Mouse (Mus musculus): ENCODE data around the gene Spn. TPM values are rescaled to one million over a fixed set of nuclear protein-coding genes. Genes with fewer than 3 reads are reported as not detected.

The Spn gene
- polyA plus RNA-seq, 1 experiment from 2014 or later: 8.2 TPM

DNA sequence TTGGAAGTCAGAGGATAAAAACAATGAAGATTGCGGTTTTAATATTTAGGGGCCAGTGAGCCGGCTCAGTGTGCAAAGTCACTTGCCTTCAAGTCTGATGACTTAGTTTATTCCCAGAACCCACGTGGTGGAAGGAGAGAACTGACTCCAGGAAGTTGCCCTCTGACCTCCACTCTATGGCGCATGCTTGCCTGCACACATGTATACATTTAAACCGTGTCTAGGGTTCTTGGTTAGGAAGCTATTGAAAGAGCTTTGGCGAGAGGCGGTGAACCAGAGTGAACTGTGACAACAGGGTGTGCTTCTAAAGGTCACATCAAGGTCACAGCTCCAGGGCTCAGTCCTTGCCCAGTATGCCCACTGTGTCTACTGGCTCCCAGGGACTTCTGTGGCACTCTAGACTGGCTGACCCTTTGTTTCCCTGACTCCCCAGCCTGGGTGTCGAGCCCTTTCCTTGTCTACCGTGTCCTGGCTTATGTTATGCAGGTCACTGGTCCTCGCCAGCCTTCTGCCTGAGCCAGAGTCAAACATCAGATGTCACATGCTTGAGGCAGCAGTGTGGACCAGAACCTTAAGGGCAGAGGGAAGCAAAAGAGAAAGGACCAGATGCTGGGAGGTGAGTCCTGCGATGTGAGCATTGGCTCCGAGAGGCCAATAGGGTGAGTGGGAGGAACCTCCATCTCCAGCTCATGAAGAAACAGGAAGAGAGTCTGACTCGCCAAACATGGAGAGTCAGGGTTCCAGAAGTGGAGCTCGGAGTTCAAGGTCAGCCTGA, 18.8 kb downstream of the Spn start:
- 0 out of 2 replicates have a peak, but pooled peaks have one; percentile 4 for ATAC-seq (ENCODE audit: low read depth)
- DNase-seq: no peak
- Histone ChIP-seq H3K36me3 (no peaks in the 10 kb centered on the region), H3K9ac (no peak overlapping the region), H3K9me3 (replicated peaks) (no peaks in the 10 kb centered on the region), H3K27ac (peak overlapping the region; percentile 52), H3K27me3 (0 out of 2 replicates have a peak, but pooled peaks cover 4% of the 10 kb centered on the region), H3K4me1 (replicated peaks) (peaks cover 64% of the 10 kb centered on the region), H3K4me2 (no peak overlapping the region), H3K4me3 (replicated peaks) (no peak overlapping the region)
- 60% methylated on average over 14 of the region's 14 CpGs for WGBS (ENCODE audit: insufficient replicate concordance)

DNA sequence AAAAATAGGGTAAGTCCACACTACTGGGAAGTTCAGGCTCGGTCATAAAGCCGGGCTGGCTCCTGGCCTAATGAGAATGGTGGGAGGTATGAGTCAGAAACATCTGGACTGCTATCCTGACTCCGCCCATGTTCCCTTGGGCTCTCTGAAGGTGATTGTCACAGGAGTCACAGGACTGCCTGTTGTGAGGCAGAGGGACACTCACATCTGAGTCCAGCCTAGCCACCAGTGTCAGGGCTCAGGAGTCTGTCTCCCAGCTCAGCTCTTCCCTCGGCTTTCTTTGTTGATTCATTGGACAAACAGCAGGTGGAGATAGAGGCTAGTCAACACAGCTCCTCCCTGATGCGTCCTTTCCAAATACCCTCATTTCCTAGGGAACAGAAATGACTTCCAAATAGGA, 19.7 kb downstream of the Spn start:
- H3K9me3 ChIP-seq (replicated peaks): no peaks in the 10 kb centered on the region
- 0 out of 2 replicates have a peak, but pooled peaks cover 4% of the 10 kb centered on the region for H3K27me3 ChIP-seq
- no peak overlapping the region for H3K4me3 ChIP-seq (replicated peaks)
- peaks cover 72% of the 10 kb centered on the region for H3K4me1 ChIP-seq (replicated peaks)
- no peak for DNase-seq
- no peak overlapping the region for H3K9ac ChIP-seq
- no peak for ATAC-seq (ENCODE audit: low read depth)
- H3K27ac ChIP-seq: 0 out of 2 replicates have a peak overlapping the region, but pooled peaks have one; percentile 29
- H3K4me2 ChIP-seq: no peak overlapping the region
- H3K36me3 ChIP-seq: no peaks in the 10 kb centered on the region
- 59% methylated on average over 5 of the region's 5 CpGs for WGBS (ENCODE audit: insufficient replicate concordance)

DNA sequence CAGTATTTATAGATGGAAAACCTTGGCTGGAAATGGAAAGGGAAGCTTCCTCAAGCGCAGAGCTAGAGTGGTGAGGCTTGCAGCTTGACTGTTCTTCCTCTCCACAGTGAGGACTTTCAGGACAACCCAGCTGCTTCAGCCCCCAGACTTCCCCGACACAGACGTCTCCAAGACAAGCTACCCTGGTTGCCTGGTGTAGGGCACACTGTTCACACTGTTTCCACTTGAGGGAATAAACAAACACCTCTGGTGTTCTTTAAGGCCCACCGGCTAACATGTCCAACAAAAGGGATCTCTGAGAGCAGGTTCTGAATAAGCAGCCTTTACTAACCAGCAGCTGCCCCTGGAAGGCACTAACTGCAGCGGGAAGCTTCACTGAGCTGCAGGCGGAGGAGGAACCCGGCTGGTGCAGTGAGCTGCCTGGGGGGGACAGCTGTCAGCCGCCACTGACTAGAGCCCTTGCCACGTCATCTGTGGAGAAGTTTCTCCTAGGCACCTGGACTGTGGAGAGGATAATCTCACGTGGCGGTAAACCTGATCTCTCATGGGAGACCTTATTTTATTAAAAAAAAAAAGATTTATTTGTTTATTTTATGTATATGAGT, 21.2 kb downstream of the Spn start:
- Histone ChIP-seq H3K4me1 (replicated peaks) (peaks cover 74% of the 10 kb centered on the region), H3K9me3 (replicated peaks) (no peaks in the 10 kb centered on the region), H3K9ac (no peak overlapping the region), H3K27ac (no peak overlapping the region; the same call in 1 of the 2 replicates), H3K4me3 (replicated peaks) (no peak overlapping the region), H3K4me2 (no peak overlapping the region), H3K36me3 (no peaks in the 10 kb centered on the region), H3K27me3 (0 out of 2 replicates have a peak, but pooled peaks cover 3% of the 10 kb centered on the region)
- ATAC-seq (ENCODE audit: low read depth): no peak
- no peak for DNase-seq
- WGBS (ENCODE audit: insufficient replicate concordance): 64% methylated on average over 11 of the region's 11 CpGs

DNA sequence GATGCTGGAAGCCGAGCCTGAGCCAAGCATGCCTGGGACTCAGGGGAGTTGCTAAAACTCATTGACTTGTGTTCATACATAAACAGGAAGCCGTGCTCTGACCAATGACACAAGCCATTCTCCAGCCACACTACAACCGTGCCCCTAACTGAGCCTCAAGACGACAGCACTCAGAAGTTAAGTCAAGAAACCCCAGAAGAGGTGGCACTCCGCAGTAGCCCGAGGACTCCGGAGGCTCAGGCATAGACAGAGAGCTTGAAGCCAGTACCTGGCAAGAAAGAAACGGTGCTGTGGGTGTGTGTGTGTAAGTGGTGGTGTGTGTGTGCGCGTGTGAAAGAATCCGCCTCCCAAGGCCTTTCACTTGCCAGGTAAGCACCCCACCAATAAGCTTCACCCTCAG, 22.7 kb downstream of the Spn start:
- no peak overlapping the region for H3K9ac ChIP-seq
- no peak overlapping the region for H3K4me3 ChIP-seq (replicated peaks)
- H3K9me3 ChIP-seq (replicated peaks): no peaks in the 10 kb centered on the region
- H3K4me2 ChIP-seq: no peak overlapping the region
- no peaks in the 10 kb centered on the region for H3K36me3 ChIP-seq
- H3K27me3 ChIP-seq: no peaks in the 10 kb centered on the region
- WGBS (ENCODE audit: insufficient replicate concordance): 60% methylated on average over 11 of the region's 11 CpGs
- ATAC-seq (ENCODE audit: low read depth) (no peak), DNase-seq (no peak)
- H3K4me1 ChIP-seq (replicated peaks): peaks cover 82% of the 10 kb centered on the region
- no peak overlapping the region for H3K27ac ChIP-seq

DNA sequence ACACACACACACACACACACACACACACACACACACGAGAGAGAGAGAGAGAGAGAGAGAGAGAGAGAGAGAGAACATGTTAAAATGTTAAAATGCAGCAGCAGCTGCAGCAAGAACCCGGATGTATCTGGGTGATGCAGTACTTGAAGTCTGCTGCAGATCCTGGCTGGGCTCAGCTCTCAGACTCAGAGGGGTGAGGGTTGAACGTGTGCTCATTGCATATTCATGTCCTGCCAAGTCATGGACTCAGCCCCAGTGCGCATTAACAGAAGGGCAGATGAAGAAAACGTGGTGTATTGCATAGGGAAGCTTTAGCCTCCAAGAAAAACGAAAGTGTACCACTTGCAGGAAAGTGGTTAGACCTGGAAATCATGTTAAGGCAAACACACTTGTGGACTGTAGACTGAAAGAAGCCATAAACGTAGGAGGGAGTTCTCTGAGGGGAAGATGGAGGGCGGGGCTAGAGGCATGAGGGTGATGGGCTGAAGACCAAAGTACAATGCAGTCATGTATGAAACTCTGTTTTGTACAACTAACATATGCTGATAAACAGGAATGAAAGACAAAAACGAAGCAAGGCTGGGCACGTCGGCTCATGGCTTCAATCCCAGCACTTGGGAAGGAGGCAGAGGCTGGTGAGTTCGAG, 23.9 kb downstream of the Spn start:
- Histone ChIP-seq H3K9ac (no peak overlapping the region), H3K4me3 (replicated peaks) (no peak overlapping the region), H3K4me1 (replicated peaks) (peaks cover 75% of the 10 kb centered on the region), H3K27ac (no peak overlapping the region), H3K4me2 (no peak overlapping the region), H3K27me3 (no peaks in the 10 kb centered on the region), H3K9me3 (replicated peaks) (no peaks in the 10 kb centered on the region), H3K36me3 (no peaks in the 10 kb centered on the region)
- ATAC-seq (ENCODE audit: low read depth) (no peak), DNase-seq (no peak)
- WGBS (ENCODE audit: insufficient replicate concordance): 47% methylated on average over 12 of the region's 12 CpGs

DNA sequence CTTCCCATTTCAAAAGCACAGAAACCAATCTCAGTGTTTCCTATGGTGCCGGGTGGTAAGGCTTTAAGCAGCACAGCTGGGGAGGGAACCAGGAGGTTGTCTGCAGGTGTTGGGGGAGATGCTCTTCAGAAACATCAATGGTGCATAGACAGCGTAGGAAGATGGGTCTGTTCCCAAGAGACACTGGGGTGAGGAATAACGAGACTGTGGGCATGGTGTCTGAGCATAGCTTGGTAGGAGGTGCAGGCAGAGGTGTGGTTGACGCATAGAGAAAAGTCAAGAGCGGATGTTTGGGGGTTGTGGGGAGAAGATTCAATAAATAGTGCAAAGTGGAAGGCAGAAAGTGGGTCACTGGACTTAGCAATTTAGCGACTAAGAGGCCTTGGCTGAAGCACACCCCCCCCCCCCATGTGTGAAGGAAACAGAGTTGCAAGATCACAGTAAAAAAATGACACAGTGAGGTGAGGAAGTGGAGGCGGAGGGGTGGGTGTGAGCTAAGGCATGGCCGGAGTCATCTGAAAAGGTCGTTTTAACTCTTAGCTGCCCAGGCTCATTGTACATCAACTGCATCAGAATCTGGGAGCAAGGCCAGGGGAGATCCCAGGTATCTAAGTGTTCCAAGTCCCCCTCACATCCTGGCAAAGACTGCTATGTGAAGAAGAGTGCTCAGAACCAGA, 24.6 kb downstream of the Spn start:
- Histone ChIP-seq H3K9ac (0 out of 2 replicates have a peak overlapping the region, but pooled peaks have one; percentile 4), H3K27me3 (no peaks in the 10 kb centered on the region), H3K4me3 (replicated peaks) (no peak overlapping the region), H3K27ac (no peak overlapping the region), H3K4me1 (replicated peaks) (peaks cover 69% of the 10 kb centered on the region), H3K4me2 (no peak overlapping the region), H3K36me3 (no peaks in the 10 kb centered on the region), H3K9me3 (replicated peaks) (no peaks in the 10 kb centered on the region)
- ATAC-seq (ENCODE audit: low read depth) (no peak), DNase-seq (no peak)
- 38% methylated on average over 9 of the region's 9 CpGs for WGBS (ENCODE audit: insufficient replicate concordance)

DNA sequence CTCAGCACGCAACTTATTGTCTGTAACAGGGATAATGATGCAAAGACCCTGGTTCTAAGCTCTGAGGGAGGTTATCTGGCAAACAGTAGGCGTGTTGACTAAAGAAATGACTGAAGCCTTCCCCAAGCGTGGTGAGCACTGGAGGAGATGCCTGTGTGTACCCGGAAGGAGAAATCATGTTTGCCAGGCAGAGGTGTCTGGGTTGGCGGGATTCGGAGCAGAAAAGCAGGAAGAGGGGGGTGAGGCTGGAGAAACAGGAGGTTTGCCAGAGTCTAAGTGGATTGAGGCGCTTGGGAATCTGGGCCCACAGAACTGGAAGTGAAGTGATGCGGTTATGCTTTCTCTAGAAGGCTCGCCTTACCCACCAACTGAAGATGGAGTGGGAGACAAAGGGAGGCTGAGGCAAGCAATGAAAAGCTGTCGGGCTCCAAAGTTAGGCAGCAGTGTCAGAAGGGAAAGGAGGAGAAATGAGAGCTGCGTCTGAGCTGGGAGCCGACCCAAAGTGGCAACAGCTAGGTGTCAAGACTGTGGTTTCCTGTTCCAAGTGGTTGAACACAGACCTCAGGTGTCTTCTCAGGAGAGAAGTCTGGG, 25.3 kb downstream of the Spn start:
- Histone ChIP-seq H3K4me3 (replicated peaks) (no peak overlapping the region), H3K36me3 (no peaks in the 10 kb centered on the region), H3K4me2 (no peak overlapping the region), H3K9me3 (replicated peaks) (no peaks in the 10 kb centered on the region), H3K4me1 (replicated peaks) (peaks cover 62% of the 10 kb centered on the region), H3K27ac (no peak overlapping the region), H3K27me3 (no peaks in the 10 kb centered on the region), H3K9ac (no peak overlapping the region; the same call in 1 of the 2 replicates)
- no peak for ATAC-seq (ENCODE audit: low read depth)
- no peak for DNase-seq
- WGBS (ENCODE audit: insufficient replicate concordance): 66% methylated on average over 12 of the region's 12 CpGs

DNA sequence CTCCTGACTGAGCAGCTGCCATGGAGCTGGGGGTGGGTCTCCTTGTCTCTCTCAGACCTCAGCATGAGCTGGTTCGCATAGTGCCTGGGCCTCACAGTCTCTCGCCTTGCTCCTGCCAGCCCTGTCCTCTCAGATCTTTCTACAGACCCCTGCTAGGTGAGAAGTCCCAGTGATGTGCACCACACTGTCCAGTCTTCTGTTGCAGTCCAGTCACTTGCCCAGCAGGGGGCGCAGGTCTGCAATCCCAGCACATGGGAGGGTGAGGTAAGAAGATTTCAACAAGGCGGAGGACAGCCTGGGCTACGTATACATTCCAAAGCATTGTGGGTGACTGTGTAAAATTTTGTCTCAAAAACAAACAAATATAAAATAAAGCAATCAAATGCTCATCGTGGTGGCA, 26.2 kb downstream of the Spn start:
- peak; percentile 72 for DNase-seq
- Histone ChIP-seq H3K27me3 (no peaks in the 10 kb centered on the region), H3K4me1 (replicated peaks) (peaks cover 53% of the 10 kb centered on the region), H3K27ac (no peak overlapping the region), H3K9me3 (replicated peaks) (no peaks in the 10 kb centered on the region), H3K4me2 (no peak overlapping the region), H3K36me3 (no peaks in the 10 kb centered on the region), H3K9ac (no peak overlapping the region), H3K4me3 (replicated peaks) (no peak overlapping the region)
- ATAC-seq (ENCODE audit: low read depth): peak; percentile 49
- 43% methylated on average over 6 of the region's 6 CpGs for WGBS (ENCODE audit: insufficient replicate concordance)

DNA sequence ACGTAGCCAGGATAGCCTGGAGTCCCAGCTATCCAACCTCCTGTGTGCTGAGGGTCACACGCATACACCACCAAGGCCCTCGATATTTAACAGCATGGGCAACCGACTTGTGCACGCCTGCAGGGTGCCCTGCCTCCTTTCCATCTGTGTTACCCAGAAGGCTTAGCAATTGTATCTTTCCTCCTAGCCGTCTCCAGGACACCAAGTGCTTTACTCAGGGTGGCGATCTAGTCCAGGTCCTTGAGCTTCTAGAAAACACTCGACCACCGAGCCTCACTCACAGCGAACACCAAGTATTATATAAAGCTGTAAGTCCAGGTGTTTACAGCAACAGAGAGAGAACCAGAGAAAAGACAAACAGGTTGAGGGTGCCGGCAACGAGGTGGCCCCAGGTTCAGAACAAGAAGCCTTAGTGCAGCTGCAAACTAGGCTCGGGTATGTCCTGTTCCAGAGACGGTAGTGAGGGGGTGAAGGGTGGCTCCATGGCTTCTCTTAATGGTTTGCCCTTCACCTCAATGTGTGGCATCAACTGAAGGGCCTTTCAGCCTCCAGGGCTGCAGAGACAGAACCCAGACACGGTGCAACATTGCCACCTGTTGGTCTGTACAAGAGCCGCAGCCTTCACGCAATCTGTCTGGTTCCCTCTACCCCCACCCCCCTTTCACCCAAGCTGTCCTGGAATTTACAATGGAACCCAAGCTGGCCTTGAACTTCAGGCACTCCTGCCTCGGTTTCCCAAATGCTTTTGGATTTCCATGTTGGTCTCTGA, 27.2 kb downstream of the Spn start:
- ATAC-seq (ENCODE audit: low read depth): peak; percentile 45
- H3K9me3 ChIP-seq (replicated peaks): no peaks in the 10 kb centered on the region

DNA sequence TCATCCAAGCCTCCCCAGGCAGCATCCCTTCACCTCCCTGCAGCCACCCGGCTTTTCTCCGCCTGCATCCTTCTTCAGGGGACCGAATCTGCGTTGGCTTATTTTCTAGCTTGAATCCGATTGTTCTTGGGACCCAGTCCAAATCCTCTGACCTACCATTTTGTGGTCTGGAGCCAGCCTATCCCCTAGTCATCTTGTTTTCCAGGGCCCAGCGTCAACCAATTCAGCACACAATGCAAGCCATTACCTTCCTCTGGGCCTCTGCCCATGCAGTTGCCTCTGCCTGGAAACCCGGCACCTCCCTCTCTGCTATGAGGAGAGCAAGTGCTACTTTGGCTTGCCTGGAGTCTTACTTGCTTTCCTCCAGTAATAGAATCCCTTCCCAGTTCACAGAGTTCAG, 32.1 kb downstream of the Spn start:
- peaks cover 27% of the 10 kb centered on the region for H3K4me1 ChIP-seq (replicated peaks)

More for the DNA sequence above, 27.2 kb downstream of the Spn start:
- H3K27me3 ChIP-seq: no peaks in the 10 kb centered on the region
- no peaks in the 10 kb centered on the region for H3K36me3 ChIP-seq
- 39% methylated on average over 18 of the region's 18 CpGs for whole genome bisulfite sequencing (ENCODE audit: insufficient replicate concordance)
- H3K27ac ChIP-seq: no peak overlapping the region
- H3K9ac ChIP-seq: no peak overlapping the region
- DNase-seq: peak; percentile 38
- no peak overlapping the region for H3K4me3 ChIP-seq (replicated peaks)
- H3K4me1 ChIP-seq (replicated peaks): peaks cover 48% of the 10 kb centered on the region
- H3K4me2 ChIP-seq: no peak overlapping the region

More for the DNA sequence above, 32.1 kb downstream of the Spn start:
- Histone ChIP-seq H3K27ac (no peak overlapping the region), H3K4me2 (no peak overlapping the region), H3K27me3 (no peaks in the 10 kb centered on the region), H3K36me3 (no peaks in the 10 kb centered on the region), H3K4me3 (replicated peaks) (no peak overlapping the region), H3K9me3 (replicated peaks) (no peaks in the 10 kb centered on the region), H3K9ac (no peak overlapping the region)
- no peak for ATAC-seq (ENCODE audit: low read depth)
- 65% methylated on average over 7 of the region's 7 CpGs for WGBS (ENCODE audit: insufficient replicate concordance)
- DNase-seq: no peak

Measured in liver, embryonic 13.5 days (tissue).